In the genomic region with DNA sequence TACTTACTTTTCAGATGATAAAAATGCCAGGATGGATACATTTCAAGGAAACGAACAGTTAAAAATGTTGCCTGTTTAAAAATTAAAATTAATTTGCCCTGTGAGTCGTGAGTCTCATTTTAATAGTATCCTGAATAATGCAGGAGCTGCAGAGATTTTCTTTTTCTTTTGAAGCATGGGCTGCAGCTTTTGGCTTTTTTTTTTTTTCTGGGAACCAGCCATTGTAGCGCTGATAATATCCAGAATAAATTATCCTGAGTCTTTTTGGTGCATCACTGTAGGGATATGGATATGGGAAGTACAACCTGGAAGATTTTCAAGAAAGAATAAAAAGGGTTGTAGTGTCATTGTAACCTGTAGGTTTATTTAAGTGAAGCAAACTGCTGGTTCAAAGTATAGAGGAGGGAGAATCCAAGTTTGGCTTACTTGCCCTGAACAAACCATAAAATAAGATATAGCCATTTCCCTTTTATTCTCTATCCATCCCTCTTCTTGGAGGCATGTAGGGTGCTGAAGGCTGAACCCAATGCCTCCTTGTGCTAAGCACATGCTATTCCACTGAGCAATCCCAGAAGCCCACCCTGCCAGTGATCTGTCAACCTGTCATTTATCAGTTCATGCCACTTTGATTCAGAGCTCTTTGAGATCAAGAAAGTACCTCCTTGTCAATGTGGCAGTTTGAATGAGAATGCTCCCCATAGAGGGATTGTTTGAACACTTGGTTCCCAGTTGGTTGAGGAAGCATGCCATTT, we compare ENCODE assay signal across 26 mouse cellular contexts.
DNase-seq lines count a peak whose midpoint lies in the region; ATAC-seq and TF ChIP-seq lines count a peak whose summit lies in the region.
"Had no signal": no experiment of that assay in that cellular context is flagged by ENCODE, and none has a peak within 500 bp of the region (broad histone marks: within the 10 kb centered on the region; RNA-seq: fewer than 3 reads in every experiment).

No protein-coding gene starts in this region.

- intact Hi-C loops in heart, postnatal 25 days (cut with DNase I), result no loop called here

- H3K27me3 ChIP-seq in forebrain, embryonic 13.5 days, result no peaks in the 10 kb centered on the region
- H3K27me3 ChIP-seq in forebrain, embryonic 12.5 days, result no peaks in the 10 kb centered on the region
- no peaks in the 10 kb centered on the region for H3K27me3 ChIP-seq in midbrain, embryonic 12.5 days
- H3K27me3 ChIP-seq in midbrain, embryonic 10.5 days (ENCODE audit: low read depth, poor library complexity, severe bottlenecking), result no peaks in the 10 kb centered on the region
- H3K27me3 ChIP-seq in forebrain, postnatal 0 days (ENCODE audit: insufficient read depth, low read length), result no peaks in the 10 kb centered on the region
- no peaks in the 10 kb centered on the region for H3K27me3 ChIP-seq in midbrain, embryonic 16.5 days (ENCODE audit: control insufficient read depth, insufficient read depth, low read depth, low read length)
- H3K27me3 ChIP-seq: embryonic facial prominence, embryonic 12.5 days; embryonic facial prominence, embryonic 15.5 days; hindbrain, embryonic 13.5 days; intestine, embryonic 15.5 days; Patski had no signal

- DNase-seq in midbrain, embryonic 10.5 days (ENCODE audit: low spot score), result no peak
- peak; percentile 21 for DNase-seq in forebrain, postnatal 0 days
- no peak for DNase-seq in heart, postnatal 25 days (ENCODE audit: low spot score)
- no peak for DNase-seq in thymus, postnatal 36 days
- DNase-seq: adrenal gland, postnatal 10 days; adrenal gland, postnatal 36 days; cerebellum, adult 11 months; cerebellum, adult 2 months; cerebellum, adult 9-11 months; cerebellum, postnatal 25 days; gastrocnemius, postnatal 10 days; heart, adult 11 months; heart, postnatal 36 days had no signal

- H3K9ac ChIP-seq in forebrain, embryonic 13.5 days, result no peak overlapping the region
- no peak overlapping the region for H3K9ac ChIP-seq in forebrain, embryonic 12.5 days
- H3K9ac ChIP-seq in midbrain, embryonic 12.5 days (replicated peaks), result no peak overlapping the region
- H3K9ac ChIP-seq in forebrain, postnatal 0 days, result no peak overlapping the region
- no peak overlapping the region for H3K9ac ChIP-seq in midbrain, embryonic 16.5 days (ENCODE audit: low read depth, low read length)
- H3K9ac ChIP-seq: embryonic facial prominence, embryonic 12.5 days; embryonic facial prominence, embryonic 15.5 days; hindbrain, embryonic 13.5 days; intestine, embryonic 15.5 days had no signal

- H3K4me1 ChIP-seq in forebrain, embryonic 13.5 days, result no peaks in the 10 kb centered on the region
- H3K4me1 ChIP-seq in forebrain, embryonic 12.5 days, result no peaks in the 10 kb centered on the region
- peaks cover 5% of the 10 kb centered on the region; the same call in 1 of the 2 replicates for H3K4me1 ChIP-seq in midbrain, embryonic 12.5 days
- peaks cover 4% of the 10 kb centered on the region; the same call in 1 of the 2 replicates for H3K4me1 ChIP-seq in midbrain, embryonic 10.5 days
- H3K4me1 ChIP-seq in forebrain, postnatal 0 days (ENCODE audit: insufficient read depth), result no peaks in the 10 kb centered on the region
- H3K4me1 ChIP-seq in midbrain, embryonic 16.5 days (ENCODE audit: control insufficient read depth, insufficient read depth, low read length), result peaks cover 7% of the 10 kb centered on the region
- H3K4me1 ChIP-seq: embryonic facial prominence, embryonic 12.5 days; embryonic facial prominence, embryonic 15.5 days; hindbrain, embryonic 10.5 days; hindbrain, embryonic 13.5 days; intestine, embryonic 15.5 days had no signal

- no peaks in the 10 kb centered on the region for H3K36me3 ChIP-seq in forebrain, embryonic 13.5 days (ENCODE audit: poor library complexity, severe bottlenecking)
- no peaks in the 10 kb centered on the region for H3K36me3 ChIP-seq in forebrain, embryonic 12.5 days (replicated peaks)
- H3K36me3 ChIP-seq in midbrain, embryonic 12.5 days, result no peaks in the 10 kb centered on the region
- H3K36me3 ChIP-seq in midbrain, embryonic 10.5 days, result no peaks in the 10 kb centered on the region
- H3K36me3 ChIP-seq in forebrain, postnatal 0 days (ENCODE audit: insufficient read depth), result no peaks in the 10 kb centered on the region
- no peaks in the 10 kb centered on the region for H3K36me3 ChIP-seq in midbrain, embryonic 16.5 days (ENCODE audit: control insufficient read depth, insufficient read depth, low read length)
- H3K36me3 ChIP-seq: embryonic facial prominence, embryonic 12.5 days; embryonic facial prominence, embryonic 15.5 days; G1E; hindbrain, embryonic 10.5 days; hindbrain, embryonic 13.5 days; intestine, embryonic 15.5 days had no signal

- WGBS in forebrain, embryonic 13.5 days, result 59% methylated on average over 3 of the region's 3 CpGs
- 63% methylated on average over 3 of the region's 3 CpGs for WGBS in forebrain, embryonic 12.5 days
- WGBS in midbrain, embryonic 12.5 days, result 50% methylated on average over 3 of the region's 3 CpGs
- 74% methylated on average over 3 of the region's 3 CpGs for WGBS in midbrain, embryonic 10.5 days
- 25% methylated on average over 3 of the region's 3 CpGs for WGBS in forebrain, postnatal 0 days
- 28% methylated on average over 3 of the region's 3 CpGs for WGBS in midbrain, embryonic 16.5 days

- peak; percentile 48; the same call in 1 of the 2 replicates for ATAC-seq in forebrain, embryonic 13.5 days
- no peak for ATAC-seq in forebrain, embryonic 12.5 days (ENCODE audit: low FRiP score)
- peak; percentile 69 for ATAC-seq in midbrain, embryonic 12.5 days (ENCODE audit: low FRiP score, low read depth)
- peak; percentile 76; the same call in 1 of the 2 replicates for ATAC-seq in forebrain, postnatal 0 days
- peak; percentile 76 for ATAC-seq in midbrain, embryonic 16.5 days
- ATAC-seq: hindbrain, embryonic 16.5 days; intestine, embryonic 15.5 days; Patski had no signal

- no peak overlapping the region for H3K4me3 ChIP-seq in forebrain, embryonic 13.5 days
- no peak overlapping the region for H3K4me3 ChIP-seq in forebrain, embryonic 12.5 days (replicated peaks)
- H3K4me3 ChIP-seq in midbrain, embryonic 12.5 days, result no peak overlapping the region
- H3K4me3 ChIP-seq in midbrain, embryonic 10.5 days, result no peak overlapping the region
- no peak overlapping the region for H3K4me3 ChIP-seq in forebrain, postnatal 0 days (ENCODE audit: low read depth, low read length)
- H3K4me3 ChIP-seq in midbrain, embryonic 16.5 days (ENCODE audit: low read depth, low read length), result no peak overlapping the region
- H3K4me3 ChIP-seq: embryonic facial prominence, embryonic 12.5 days; embryonic facial prominence, embryonic 15.5 days; hindbrain, embryonic 10.5 days; hindbrain, embryonic 13.5 days; intestine, embryonic 15.5 days had no signal

- H3K9me3 ChIP-seq in forebrain, embryonic 13.5 days (replicated peaks), result no peaks in the 10 kb centered on the region
- no peaks in the 10 kb centered on the region for H3K9me3 ChIP-seq in forebrain, embryonic 12.5 days
- H3K9me3 ChIP-seq in midbrain, embryonic 12.5 days, result no peaks in the 10 kb centered on the region
- H3K9me3 ChIP-seq in midbrain, embryonic 10.5 days (replicated peaks), result no peaks in the 10 kb centered on the region
- H3K9me3 ChIP-seq in forebrain, postnatal 0 days (ENCODE audit: low read length), result no peaks in the 10 kb centered on the region
- H3K9me3 ChIP-seq in midbrain, embryonic 16.5 days (replicated peaks; ENCODE audit: control insufficient read depth, low read length, poor library complexity, severe bottlenecking), result no peaks in the 10 kb centered on the region
- H3K9me3 ChIP-seq: embryonic facial prominence, embryonic 12.5 days; embryonic facial prominence, embryonic 15.5 days; hindbrain, embryonic 10.5 days; hindbrain, embryonic 13.5 days; intestine, embryonic 15.5 days had no signal

- H3K27ac ChIP-seq in forebrain, embryonic 13.5 days, result no peak overlapping the region
- H3K27ac ChIP-seq in forebrain, embryonic 12.5 days, result no peak overlapping the region
- H3K27ac ChIP-seq in midbrain, embryonic 12.5 days (replicated peaks), result no peak overlapping the region
- no peak overlapping the region for H3K27ac ChIP-seq in midbrain, embryonic 10.5 days (replicated peaks)
- no peak overlapping the region for H3K27ac ChIP-seq in forebrain, postnatal 0 days (ENCODE audit: low read depth, low read length)
- no peak overlapping the region for H3K27ac ChIP-seq in midbrain, embryonic 16.5 days (ENCODE audit: low read length)
- H3K27ac ChIP-seq: embryonic facial prominence, embryonic 12.5 days; embryonic facial prominence, embryonic 15.5 days; hindbrain, embryonic 10.5 days; hindbrain, embryonic 13.5 days; intestine, embryonic 15.5 days had no signal

- H3K4me2 ChIP-seq in forebrain, embryonic 13.5 days, result no peak overlapping the region
- H3K4me2 ChIP-seq in forebrain, embryonic 12.5 days, result no peak overlapping the region
- no peak overlapping the region for H3K4me2 ChIP-seq in midbrain, embryonic 12.5 days (replicated peaks)
- H3K4me2 ChIP-seq in forebrain, postnatal 0 days (ENCODE audit: low read depth), result no peak overlapping the region
- no peak overlapping the region for H3K4me2 ChIP-seq in midbrain, embryonic 16.5 days (ENCODE audit: low read length)
- H3K4me2 ChIP-seq: embryonic facial prominence, embryonic 12.5 days; embryonic facial prominence, embryonic 15.5 days; heart, embryonic 11.5 days; hindbrain, embryonic 13.5 days; intestine, embryonic 15.5 days had no signal

- TF ChIP-seq CTCF in forebrain, postnatal 0 days (IDR thresholded peaks at IDR 0.05; ENCODE audit: low read depth), result no peak
